Mouse (Mus musculus): ENCODE data around the gene Fn1. TPM values are rescaled to one million over a fixed set of nuclear protein-coding genes. Genes with fewer than 3 reads are reported as not detected.

Gene Fn1
- total RNA-seq (2023) = 1 to 10 TPM in 1 of 2 experiments, under 1 TPM in 1; 0.77 to 3.2 TPM

DNA sequence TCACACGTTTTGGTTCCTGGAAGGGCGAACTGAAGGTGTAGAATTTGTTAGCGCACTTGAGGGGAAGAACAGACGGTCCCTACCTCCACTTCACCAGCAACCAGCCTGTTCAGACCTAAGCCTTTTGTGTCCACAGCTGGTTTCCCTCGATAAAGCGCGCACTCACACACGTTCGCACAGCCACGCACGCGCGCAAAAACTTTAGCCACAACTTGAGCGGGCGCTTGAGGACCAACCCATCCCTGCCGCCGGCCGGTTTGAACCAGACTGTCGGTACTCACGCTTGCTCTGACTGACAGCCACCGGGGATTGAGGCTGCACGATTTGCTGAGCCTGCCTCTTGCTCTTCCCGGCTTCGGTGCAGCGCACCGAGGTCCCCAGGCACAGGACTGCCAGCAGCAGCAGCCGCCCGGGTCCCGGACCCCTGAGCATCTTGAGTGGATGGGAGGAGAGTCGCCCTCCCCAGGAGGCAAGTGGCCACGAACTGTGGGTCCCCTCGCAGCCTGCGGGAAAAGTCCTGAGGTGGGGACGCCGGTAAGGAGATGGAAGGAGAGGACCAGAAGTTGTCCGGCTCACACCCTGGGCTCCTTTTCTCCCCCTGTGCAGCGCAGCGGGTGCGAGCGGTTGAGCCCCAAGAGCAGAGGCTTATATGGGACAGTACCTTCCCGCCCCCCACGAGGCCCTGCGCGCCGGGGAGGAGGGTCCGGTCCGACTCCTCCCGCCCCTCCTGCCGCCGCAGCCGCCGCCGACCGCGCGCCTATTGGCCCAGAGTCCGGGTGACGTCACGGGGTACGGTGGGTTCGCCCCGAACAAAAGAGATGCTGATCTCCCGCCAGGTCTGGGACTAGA, at the start of gene Fn1:
Gene Fn1 (minus strand): TSS at position 650 of the 849 bp plus-strand sequence.

DNA sequence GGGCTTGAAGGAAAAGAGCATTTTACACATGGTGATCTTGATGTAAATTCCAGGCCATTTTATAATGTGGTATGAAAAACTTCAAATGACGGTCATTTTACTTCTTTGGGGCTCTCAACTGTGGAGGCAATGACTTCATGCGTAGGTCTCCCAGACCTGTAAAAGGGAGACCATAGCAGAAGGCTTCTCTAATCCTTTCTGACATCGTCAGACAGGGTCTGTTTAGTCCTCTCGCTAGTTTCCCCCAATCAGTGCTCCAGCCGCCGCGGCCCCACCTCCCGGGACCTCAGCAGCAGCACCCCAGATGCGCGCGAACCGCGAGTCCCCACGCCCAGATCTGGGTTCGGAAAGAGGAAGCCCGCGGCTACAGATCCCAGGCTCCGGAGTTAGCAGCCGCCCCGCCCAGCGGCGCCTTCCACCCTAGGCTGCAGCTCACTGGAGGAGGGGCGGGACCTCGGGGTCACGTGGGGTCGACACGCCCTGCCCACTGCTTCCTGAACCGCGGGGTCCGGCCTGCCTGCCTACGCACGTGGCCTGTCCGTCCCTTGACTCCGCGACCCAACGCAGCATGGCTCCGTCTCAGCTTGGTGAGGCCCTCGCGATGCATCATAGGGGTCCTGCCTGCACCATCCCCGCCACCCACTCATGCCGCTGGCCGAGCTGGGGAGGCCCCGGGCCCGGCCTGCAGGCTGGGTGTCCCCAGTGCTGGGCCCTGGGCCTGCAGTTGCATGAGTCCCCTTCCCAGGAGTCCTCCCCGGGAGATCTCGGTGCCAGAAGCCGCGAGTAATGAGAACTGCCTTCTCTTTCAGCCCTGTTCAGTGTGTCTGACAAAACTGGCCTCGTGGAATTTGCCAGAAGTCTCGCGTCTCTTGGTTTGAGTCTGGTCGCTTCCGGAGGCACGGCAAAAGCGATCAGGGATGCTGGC, 96.0 kb downstream of the Fn1 start, which contains the start of gene Atic:
Gene Atic (plus strand): TSS at position 463 of the 925 bp plus-strand sequence.

Other genes starting within 250 kb of the Fn1 start
- not detected for gene Abca12, start 238.3 kb downstream of the Fn1 start, total RNA-seq (2023)
- gene Atic, start 96.0 kb downstream of the Fn1 start, total RNA-seq (2023) = 10 to 100 TPM; 74.9 to 81.6 TPM

All from T-cell, adult 66 days (primary cell).